Mouse (Mus musculus) layer of hippocampus, adult 8-10 months (tissue): ENCODE data around the gene Tfap4. TPM values are rescaled to one million over a fixed set of nuclear protein-coding genes. Genes with fewer than 3 reads are reported as not detected.
"Not testable (repeated sequence)": the region's sequence is repeated elsewhere in the genome, so short reads cannot be mapped to it uniquely, and the experiment has no call there.

ENCODE experiments used
- DNase-seq, 2 experiments: peaks; one replicate each; pipeline ENCODE4 v3.0.0; 2022; ENCODE audit warnings: low spot score in 2 of 2
- total RNA-seq, 4 experiments: library from RNA; stranded (reverse); gene quantifications; 2 replicates each; pipeline ENCODE4 v1.2.4; 2022

Tfap4 gene
- total RNA-seq, 4 experiments from 2014 or later = 5.8 to 7.4 (median 7.4) TPM

DNA sequence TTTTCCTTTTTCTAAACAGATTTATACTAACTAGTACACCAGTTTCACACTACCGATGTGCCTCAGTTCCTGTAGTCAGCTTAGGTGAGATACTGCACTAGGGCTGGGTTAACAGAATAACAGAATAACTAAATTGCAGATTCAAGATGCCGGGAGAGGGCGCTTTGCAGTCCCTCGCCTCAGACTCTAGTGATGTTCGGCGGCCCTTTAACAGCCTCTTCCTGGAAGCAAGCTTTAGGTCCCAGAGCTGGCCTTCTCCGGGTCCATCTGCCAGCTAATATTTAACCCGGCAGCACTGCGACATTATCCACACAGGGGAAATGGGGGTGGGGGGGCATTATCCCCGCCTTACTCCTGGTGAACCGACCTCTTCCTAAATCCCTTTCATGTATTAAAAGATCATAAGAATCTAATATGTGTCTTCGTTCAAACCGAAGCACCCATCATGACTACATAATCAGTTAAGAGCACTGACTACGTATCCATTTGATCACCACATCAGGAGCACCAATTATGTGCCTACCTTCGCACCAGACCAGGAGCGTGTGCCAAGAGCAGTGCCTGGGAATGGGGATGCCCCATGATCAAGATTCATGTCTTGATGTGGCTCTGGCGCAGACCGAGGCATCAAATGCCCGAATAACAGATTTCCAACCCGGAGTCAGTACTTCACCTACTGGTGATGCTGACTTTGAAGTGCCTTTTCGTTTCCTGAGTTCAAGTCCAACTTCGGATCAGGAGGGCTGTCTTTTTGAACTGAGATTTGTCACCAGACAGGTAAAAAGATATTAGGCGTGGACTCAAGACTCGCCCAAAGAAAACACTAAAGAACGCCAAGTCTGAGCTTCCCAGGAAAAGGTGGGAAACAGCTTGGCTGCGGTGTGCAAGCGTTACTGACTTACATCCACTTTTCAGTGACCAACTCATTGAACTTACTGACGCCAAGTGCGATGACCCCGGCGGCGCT lies 33.5 kb upstream of the Tfap4 start:
- peak in 1 of 2 experiments; percentile 41 for DNase-seq

GRCm38 (mm10) chr16:4590236-4590635 lies 30.6 kb upstream of the Tfap4 start:
- no peak for DNase-seq

GRCm38 (mm10) chr16:4587516-4588210 lies 28.0 kb upstream of the Tfap4 start:
- no peak for DNase-seq

GRCm38 (mm10) chr16:4586531-4587123 lies 27.0 kb upstream of the Tfap4 start:
- peak; percentile 81 to 85 for DNase-seq

GRCm38 (mm10) chr16:4585642-4586530 lies 26.2 kb upstream of the Tfap4 start:
- no peak for DNase-seq

GRCm38 (mm10) chr16:4584438-4584837 lies 24.8 kb upstream of the Tfap4 start:
- no peak for DNase-seq

GRCm38 (mm10) chr16:4583807-4584206 lies 24.2 kb upstream of the Tfap4 start:
- DNase-seq = no peak

DNA sequence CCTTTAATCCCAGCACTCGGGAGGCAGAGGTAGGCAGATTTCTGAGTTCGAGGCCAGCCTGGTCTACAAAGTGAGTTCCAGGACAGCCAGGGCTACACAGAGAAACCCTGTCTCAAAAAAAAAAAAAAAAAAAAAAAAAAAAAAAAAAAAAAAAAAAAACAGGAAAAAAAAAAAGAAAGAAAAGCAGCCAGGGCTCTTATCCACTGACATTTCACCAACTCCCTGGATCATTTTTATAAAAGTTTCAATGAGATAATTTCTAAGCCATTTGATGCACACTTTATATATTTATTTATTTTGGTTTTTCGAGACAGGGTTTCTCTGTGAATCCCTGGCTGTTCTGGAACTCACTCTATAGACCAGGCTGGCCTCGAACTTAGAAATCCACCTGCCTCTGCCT lies 21.5 kb upstream of the Tfap4 start:
- DNase-seq = not testable (repeated sequence)

GRCm38 (mm10) chr16:4578630-4579029 lies 19.0 kb upstream of the Tfap4 start:
- DNase-seq = no peak

DNA sequence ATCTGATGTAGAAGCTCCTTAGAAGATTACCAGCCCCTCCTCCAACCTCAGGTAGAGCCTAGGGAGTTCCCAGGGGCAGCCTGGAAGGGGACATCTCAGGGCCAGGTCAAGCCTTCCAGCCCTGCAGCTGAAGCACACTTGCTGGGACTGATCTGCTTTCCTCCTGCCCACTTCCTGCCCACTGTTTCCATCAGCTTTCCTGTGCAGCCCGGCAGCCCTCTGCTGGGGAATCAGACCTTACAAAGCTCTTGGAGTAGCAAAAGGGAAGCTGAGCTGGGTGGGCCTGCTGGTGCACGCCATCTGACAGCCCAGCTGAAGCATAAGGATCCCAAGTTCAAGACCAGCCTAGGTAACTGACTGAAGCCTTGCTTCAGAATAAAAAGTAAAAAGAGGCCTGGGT lies 17.2 kb upstream of the Tfap4 start:
- DNase-seq = no peak

DNA sequence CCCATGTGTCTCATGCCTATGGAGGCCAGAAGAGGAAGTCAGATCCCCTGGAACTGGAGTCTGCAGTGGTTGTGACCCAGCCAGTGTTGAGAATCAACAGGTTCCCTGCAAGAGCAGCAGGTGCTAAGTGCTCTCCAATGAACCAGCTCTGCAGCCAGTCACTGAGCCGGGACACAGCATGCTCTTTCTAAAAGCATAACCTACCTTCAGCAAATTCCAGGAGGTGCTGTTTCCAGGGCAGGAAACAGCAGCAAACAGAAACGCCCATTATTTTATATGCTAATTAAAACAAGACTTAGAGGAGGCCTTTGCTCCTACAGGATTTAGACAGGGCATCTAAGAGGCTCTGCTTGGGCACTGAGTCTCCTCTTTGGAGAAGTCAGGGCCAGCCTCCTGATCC lies 16.4 kb upstream of the Tfap4 start:
- no peak for DNase-seq

DNA sequence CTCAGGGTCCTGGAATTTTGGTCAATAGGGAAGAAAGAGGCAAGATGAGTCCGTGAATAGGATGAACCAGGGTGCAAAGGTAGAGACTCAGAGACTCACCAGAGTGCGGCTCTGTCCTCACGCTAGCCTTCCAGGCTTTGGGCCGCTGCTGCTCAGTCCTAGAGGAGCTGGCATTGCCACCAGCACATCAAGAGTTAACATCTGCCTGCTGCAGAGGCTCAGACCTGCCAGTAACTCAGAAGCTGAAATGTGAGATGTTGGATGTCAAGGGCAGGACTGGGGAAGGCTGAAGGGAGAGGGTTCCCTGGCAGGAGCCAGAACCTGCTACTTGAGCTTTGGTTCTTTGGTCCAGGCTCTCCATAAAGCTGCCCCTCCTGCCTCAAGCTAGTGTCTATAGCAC lies 11.1 kb upstream of the Tfap4 start:
- no peak for DNase-seq

DNA sequence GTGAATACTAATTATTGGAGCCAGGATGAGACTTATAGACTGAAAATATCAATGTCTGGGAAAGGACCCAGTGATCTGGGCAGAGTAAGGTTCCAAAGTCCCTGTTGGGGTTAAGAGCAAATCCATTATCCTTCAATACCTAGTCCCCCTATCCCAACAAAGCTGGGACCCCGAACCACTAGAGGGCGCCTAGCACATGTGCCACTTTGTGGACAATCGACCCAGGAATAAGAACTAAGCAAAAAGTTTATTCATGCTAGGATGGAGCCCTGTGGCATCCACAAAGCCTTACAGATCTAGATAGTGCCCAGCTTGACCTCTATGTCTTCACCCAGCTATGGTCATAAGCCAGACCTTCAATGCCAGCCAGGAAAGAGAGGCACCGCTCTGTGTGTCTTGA lies 8.3 kb upstream of the Tfap4 start:
- peak in 1 of 2 experiments; percentile 84 for DNase-seq

DNA sequence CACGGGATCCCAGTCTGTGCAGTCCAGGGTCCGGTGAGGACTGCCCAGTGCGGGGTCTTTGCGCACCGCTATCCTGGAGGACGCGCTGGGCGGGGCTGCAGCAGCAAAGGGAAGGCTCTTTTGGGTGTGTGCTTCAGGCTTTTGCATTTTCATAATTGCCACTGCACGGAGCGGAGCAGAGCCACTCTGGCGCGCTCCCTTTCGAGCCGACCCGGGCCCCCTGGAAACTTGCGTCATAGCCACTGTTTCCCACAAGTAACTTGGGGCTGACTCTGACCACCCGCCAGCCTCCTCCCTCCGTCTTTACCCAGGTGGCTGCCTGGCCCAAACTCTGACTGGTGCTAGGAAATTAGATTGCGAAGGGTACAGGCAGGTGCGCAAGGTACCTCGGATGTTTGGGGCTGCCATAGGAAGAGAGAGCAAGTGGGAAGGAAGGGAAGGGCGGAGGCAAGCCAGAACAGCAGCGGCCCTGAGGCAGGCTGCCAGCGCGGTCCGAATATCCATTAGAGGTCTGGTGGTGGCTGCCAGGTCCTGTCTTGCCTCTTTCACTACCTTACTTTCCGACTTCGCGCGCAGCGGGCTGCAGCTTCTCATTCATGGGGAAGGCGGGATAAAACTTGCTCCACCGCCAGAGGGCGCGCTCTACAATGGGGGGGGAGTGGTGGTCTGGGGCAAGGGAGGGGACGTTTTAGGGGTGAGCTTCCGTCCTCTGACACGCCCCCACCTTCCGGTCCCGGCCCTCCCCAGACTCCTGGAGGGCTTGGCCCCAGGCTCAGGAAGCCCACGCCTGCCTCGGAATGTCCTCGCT lies 695 bp upstream of the Tfap4 start:
- peak; percentile 55 to 63 for DNase-seq

GRCm38 (mm10) chr16:4558980-4559631 lies 548 bp downstream of the Tfap4 start:
- DNase-seq = peak; percentile 76 to 81

GRCm38 (mm10) chr16:4558384-4558979 lies 1.2 kb downstream of the Tfap4 start:
- peak; percentile 95 to 98 for DNase-seq

- peak; percentile 58 to 68 for DNase-seq
Observed at GRCm38 (mm10) chr16:4557949-4558348, 1.7 kb downstream of the Tfap4 start.

GRCm38 (mm10) chr16:4557085-4557484 lies 2.6 kb downstream of the Tfap4 start:
- DNase-seq = no peak

- no peak for DNase-seq
Observed at GRCm38 (mm10) chr16:4555555-4555954, 4.1 kb downstream of the Tfap4 start.
